9 mouse cellular contexts compared by ENCODE assay signal in genomic region chrX:12794842-12795241, GRCm38 (mm10). TPM values are rescaled to one million over a fixed set of nuclear protein-coding genes. Genes with fewer than 3 reads are reported as not detected.
DNase-seq lines count a peak whose midpoint lies in the region; ATAC-seq lines count a peak whose summit lies in the region.
"Had no signal": no experiment of that assay in that cellular context is flagged by ENCODE, and none has a peak within 500 bp of the region (broad histone marks: within the 10 kb centered on the region; RNA-seq: fewer than 3 reads in every experiment).

No protein-coding gene starts in this region.

- WGBS in heart, embryonic 16.5 days = 30% methylated on average over 2 of the region's 2 CpGs
- 42% methylated on average over 2 of the region's 2 CpGs for WGBS in heart, embryonic 12.5 days

- peak; percentile 47 to 54 for DNase-seq in B cell, adult 2 months
- peak; percentile 42 to 49 for DNase-seq in heart, postnatal 10 days
- DNase-seq in retina, embryonic 14.5 days (ENCODE audit: low spot score) = peak; percentile 15
- no peak for DNase-seq in layer of hippocampus, postnatal 14 days (ENCODE audit: low spot score in 2 of 2)
- no peak for DNase-seq in left cerebral cortex, adult 18-20 months (ENCODE audit: low spot score in 2 of 2)

- no peak overlapping the region for H3K27ac ChIP-seq in heart, embryonic 16.5 days (ENCODE audit: low read length)
- H3K27ac ChIP-seq in heart, embryonic 12.5 days (ENCODE audit: poor library complexity, severe bottlenecking) = no peak overlapping the region
- H3K27ac ChIP-seq: limb, embryonic 13.5 days had no signal

- peak overlapping the region; percentile 38; the same call in 1 of the 2 replicates for H3K9ac ChIP-seq in heart, embryonic 16.5 days (ENCODE audit: low read length)
- no peak overlapping the region for H3K9ac ChIP-seq in heart, embryonic 12.5 days
- H3K9ac ChIP-seq: limb, embryonic 13.5 days had no signal

- no peak overlapping the region for H3K4me3 ChIP-seq in heart, embryonic 16.5 days (ENCODE audit: low read length)
- no peak overlapping the region for H3K4me3 ChIP-seq in heart, embryonic 12.5 days
- H3K4me3 ChIP-seq: limb, embryonic 13.5 days had no signal

- H3K4me1 ChIP-seq in heart, embryonic 16.5 days (ENCODE audit: control insufficient read depth, insufficient read depth, low read length) = no peaks in the 10 kb centered on the region
- no peaks in the 10 kb centered on the region for H3K4me1 ChIP-seq in heart, embryonic 12.5 days (replicated peaks)
- H3K4me1 ChIP-seq: limb, embryonic 13.5 days had no signal

- no peaks in the 10 kb centered on the region for H3K9me3 ChIP-seq in heart, embryonic 16.5 days (replicated peaks; ENCODE audit: control insufficient read depth, low read length)
- H3K9me3 ChIP-seq in heart, embryonic 12.5 days (replicated peaks) = no peaks in the 10 kb centered on the region
- H3K9me3 ChIP-seq: limb, embryonic 13.5 days had no signal

- ATAC-seq in heart, embryonic 16.5 days (replicated peaks; ENCODE audit: extremely low read depth, insufficient read depth, low FRiP score) = no peak
- no peak for ATAC-seq in heart, embryonic 12.5 days (ENCODE audit: insufficient number of reproducible peaks, low FRiP score)
- ATAC-seq in activated CD4-positive, CD25-positive, alpha-beta regulatory T cell, adult 4 months = peak; percentile 54

- no peak overlapping the region; the same call in 1 of the 2 replicates for H3K4me2 ChIP-seq in heart, embryonic 16.5 days (ENCODE audit: low read depth, low read length)
- H3K4me2 ChIP-seq in heart, embryonic 12.5 days = no peak overlapping the region
- H3K4me2 ChIP-seq: limb, embryonic 13.5 days had no signal

- intact Hi-C loops in heart, postnatal 10 days (cut with DNase I) = loop anchor here (2.0 kb wide), 1 partner anchor 118 kb away; no protein-coding TSS in a partner anchor

- no peaks in the 10 kb centered on the region for H3K36me3 ChIP-seq in heart, embryonic 16.5 days (ENCODE audit: control insufficient read depth, insufficient read depth)
- no peaks in the 10 kb centered on the region for H3K36me3 ChIP-seq in heart, embryonic 12.5 days
- H3K36me3 ChIP-seq: limb, embryonic 13.5 days had no signal

- no peaks in the 10 kb centered on the region for H3K27me3 ChIP-seq in heart, embryonic 16.5 days (ENCODE audit: control insufficient read depth, insufficient read depth, low read length)
- no peaks in the 10 kb centered on the region for H3K27me3 ChIP-seq in heart, embryonic 12.5 days (replicated peaks)
- H3K27me3 ChIP-seq: limb, embryonic 13.5 days had no signal

RNA-seq across cellular contexts. Expression of gene Med14, which starts 33.0 kb away (rescaled TPM):
- 13.7 and 14.1 TPM in 2 replicates for polyA plus RNA-seq in heart, embryonic 16.5 days (2015; fragmentation: Nextera tagmentation; extraction: Ambion mirVana)
- 30.2 and 32.6 TPM in 2 replicates for polyA plus RNA-seq in heart, embryonic 12.5 days (2016; fragmentation: Nextera tagmentation; extraction: Ambion mirVana)
- 10 to 100 TPM; 11.1 to 11.8 TPM for polyA plus RNA-seq in activated CD4-positive, CD25-positive, alpha-beta regulatory T cell, adult 4 months (2017; shearing (Covaris generic))
- total RNA-seq in heart, postnatal 10 days (2021) = 10 to 100 TPM; 34.8 to 36.7 TPM
- 10 to 100 TPM; 69.0 to 79.3 TPM for total RNA-seq in layer of hippocampus, postnatal 14 days (2021)
- 10 to 100 TPM; 70.5 to 78.8 TPM for total RNA-seq in left cerebral cortex, adult 18-20 months (2021)

Comparison
In these comparisons a context has a peak if more than half of its experiments do, and no peak if none do; other contexts are left out.
1. DNase-seq: peak in B cell, adult 2 months (2 of 2), heart, postnatal 10 days (2 of 2) and retina, embryonic 14.5 days (single experiment); none in layer of hippocampus, postnatal 14 days (0 of 2) and left cerebral cortex, adult 18-20 months (0 of 2).